Mouse (Mus musculus) c-Kit-positive CD71-positive TER-119-positive erythroid progenitor cells, embryonic 14.5 days (primary cell): ENCODE measurements around the gene Abi3bp.

ENCODE experiments used
- DNase-seq: peaks from one replicate; pipeline ENCODE4 v3.0.0-alpha.2; 2013; ENCODE audit warnings: low spot score

Abi3bp gene

GRCm38 (mm10) chr16:56518024-56518423 lies 40.3 kb downstream of the Abi3bp start:
- no peak for DNase-seq

GRCm38 (mm10) chr16:56524359-56524758 lies 46.7 kb downstream of the Abi3bp start:
- DNase-seq, result no peak

GRCm38 (mm10) chr16:56526482-56526881 lies 48.8 kb downstream of the Abi3bp start:
- no peak for DNase-seq

- DNase-seq, result no peak
These were observed 50.5 kb downstream of the Abi3bp start for GRCm38 (mm10) chr16:56528079-56528688.

- DNase-seq, result no peak
These were observed 101.9 kb downstream of the Abi3bp start for GRCm38 (mm10) chr16:56579536-56579935.

- DNase-seq, result no peak
These were observed 115.9 kb downstream of the Abi3bp start for GRCm38 (mm10) chr16:56593581-56593980.

- no peak for DNase-seq
These were observed 117.2 kb downstream of the Abi3bp start for GRCm38 (mm10) chr16:56594866-56595265.

- DNase-seq, result no peak
These were observed 120.7 kb downstream of the Abi3bp start for GRCm38 (mm10) chr16:56598427-56598826.

GRCm38 (mm10) chr16:56602394-56602793 lies 124.7 kb downstream of the Abi3bp start:
- no peak for DNase-seq

GRCm38 (mm10) chr16:56610572-56610971 lies 132.9 kb downstream of the Abi3bp start:
- DNase-seq, result no peak

- DNase-seq, result no peak
These were observed 133.6 kb downstream of the Abi3bp start for GRCm38 (mm10) chr16:56611096-56611867.

- DNase-seq, result no peak
These were observed 160.9 kb downstream of the Abi3bp start for GRCm38 (mm10) chr16:56638544-56638943.

- no peak for DNase-seq
These were observed 167.6 kb downstream of the Abi3bp start for GRCm38 (mm10) chr16:56645251-56645650.

GRCm38 (mm10) chr16:56646382-56647172 lies 168.9 kb downstream of the Abi3bp start:
- DNase-seq, result no peak

- DNase-seq, result no peak
These were observed 177.7 kb downstream of the Abi3bp start for GRCm38 (mm10) chr16:56655193-56655910.

- DNase-seq, result no peak
These were observed 181.2 kb downstream of the Abi3bp start for GRCm38 (mm10) chr16:56658866-56659265.

GRCm38 (mm10) chr16:56669520-56669919 lies 191.8 kb downstream of the Abi3bp start:
- DNase-seq, result no peak

GRCm38 (mm10) chr16:56670941-56671340 lies 193.3 kb downstream of the Abi3bp start:
- no peak for DNase-seq

GRCm38 (mm10) chr16:56673420-56673819 lies 195.7 kb downstream of the Abi3bp start:
- DNase-seq, result no peak

GRCm38 (mm10) chr16:56677146-56677545 lies 199.5 kb downstream of the Abi3bp start:
- no peak for DNase-seq

GRCm38 (mm10) chr16:56681010-56681645 lies 203.4 kb downstream of the Abi3bp start:
- DNase-seq, result no peak

GRCm38 (mm10) chr16:56686747-56687146 lies 209.1 kb downstream of the Abi3bp start:
- no peak for DNase-seq
